Mouse (Mus musculus) small intestine, adult 2 months (tissue): Measurements from ENCODE around the gene Jaml. TPM values are rescaled to one million over a fixed set of nuclear protein-coding genes. Genes with fewer than 3 reads are reported as not detected.
A peak's percentile ranks its signal among the peaks of the same experiment; 100 is the strongest.

Source experiments
- H3K27ac ChIP-seq: fragments of 200-500 bp; 2 replicates; pipeline ENCODE4 v1.5.1; 2012; ENCODE audit warnings: low read depth, low read length, control low read depth, inconsistent platforms; ENCODE audit not compliant: insufficient read depth
- H3K27me3 ChIP-seq: fragments of 200-500 bp; 2 replicates; pipeline ENCODE4 v1.6.1; 2012; ENCODE audit warnings: mild to moderate bottlenecking, moderate library complexity, low read length, inconsistent platforms; ENCODE audit not compliant: control insufficient read depth, insufficient read depth
- H3K36me3 ChIP-seq: fragments of 200-500 bp; 2 replicates; pipeline ENCODE4 v1.6.1; 2012; ENCODE audit warnings: mild to moderate bottlenecking, low read length, control low read depth, inconsistent platforms; ENCODE audit not compliant: control insufficient read depth, insufficient read depth
- H3K4me1 ChIP-seq: fragments of 200-500 bp; 2 replicates; pipeline ENCODE4 v1.6.1; 2012; ENCODE audit warnings: low read length, inconsistent platforms, mixed read lengths; ENCODE audit not compliant: control insufficient read depth, insufficient read depth, insufficient read length
- H3K4me3 ChIP-seq: fragments of 200-500 bp; 2 replicates; pipeline ENCODE4 v1.5.1; 2012; ENCODE audit warnings: low read depth, mild to moderate bottlenecking, control low read depth, inconsistent platforms, low read length, moderate library complexity
- CTCF ChIP-seq: fragments of 200-500 bp; IDR thresholded peaks from 2 replicates; pipeline ENCODE4 v1.5.1; 2012; ENCODE audit warnings: low read depth, mild to moderate bottlenecking, control low read depth, inconsistent platforms, low read length, moderate library complexity, mixed read lengths; ENCODE audit not compliant: insufficient replicate concordance, insufficient read length; ENCODE audit errors: extremely low read depth
- POLR2A ChIP-seq: fragments of 200-500 bp; IDR thresholded peaks from 2 replicates; pipeline ENCODE4 v1.6.1; 2012; ENCODE audit warnings: low read depth, mild to moderate bottlenecking, control low read depth, inconsistent platforms, low read length, moderate library complexity
- WGBS: fragments of 180-500 bp; shearing (Covaris S2); methylation state at CpG from one replicate; pipeline ENCODE4 v1.1.7; 2018; 5-methylcytosine and 5-hydroxymethylcytosine counted together
- polyA plus RNA-seq: library from polyadenylated mRNA; depleted of rRNA; stranded (reverse); fragments of >200 nt; gene quantifications from 2 replicates; pipeline ENCODE4 v1.2.3, GENCODE M21; 2012

Jaml gene
- polyA plus RNA-seq, 1 experiment, result 3.9 TPM

DNA sequence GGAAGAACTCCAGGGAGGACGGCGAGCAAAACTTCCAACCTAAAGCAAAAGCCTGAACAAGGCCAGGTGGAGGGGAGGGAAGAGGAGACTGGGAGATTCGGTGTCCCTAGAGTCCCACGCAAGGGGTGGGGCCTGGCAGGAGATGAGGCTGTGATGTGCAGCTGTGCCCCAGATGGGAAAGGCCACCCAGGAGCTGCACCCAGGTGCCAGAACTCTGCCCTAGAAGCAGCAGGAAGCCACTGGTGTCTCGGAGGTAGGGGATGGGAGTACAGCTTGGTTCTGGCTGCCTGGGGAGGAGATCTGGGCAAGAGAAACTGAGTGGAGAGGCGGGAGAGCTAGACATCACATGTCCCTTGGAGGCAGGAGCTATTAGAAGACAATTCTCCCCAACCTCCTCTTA lies 42.0 kb downstream of the Jaml start:
- no peak for TF ChIP-seq POLR2A
- no peak for TF ChIP-seq CTCF
- Histone ChIP-seq H3K4me1 (peaks cover 23% of the 10 kb centered on the region), H3K4me3 (no peak overlapping the region), H3K36me3 (no peaks in the 10 kb centered on the region), H3K27ac (no peak overlapping the region), H3K27me3 (no peaks in the 10 kb centered on the region)
- 22% methylated on average over 6 of the region's 6 CpGs for WGBS

DNA sequence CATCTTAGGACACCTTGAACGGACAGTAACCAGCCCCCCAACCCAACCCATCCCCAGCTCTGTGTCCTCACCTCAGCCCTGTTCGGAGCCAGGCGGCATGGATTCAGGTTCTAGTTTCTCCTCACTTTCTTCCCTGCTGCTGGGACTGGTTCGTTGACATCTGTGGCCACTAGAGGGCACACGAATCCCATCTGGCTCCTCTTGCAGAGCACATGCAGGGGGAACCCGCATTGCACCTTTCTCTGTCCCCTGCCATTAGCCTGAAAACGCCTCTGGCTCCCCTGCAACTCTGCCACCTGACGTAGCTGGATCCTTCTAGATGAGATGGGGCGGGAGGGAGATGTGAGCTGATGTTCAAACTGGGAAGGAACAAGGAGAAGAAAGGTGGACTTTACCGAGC lies 42.8 kb downstream of the Jaml start:
- under 1% methylated on average over 10 of the region's 10 CpGs for WGBS
- no peaks in the 10 kb centered on the region for H3K27me3 ChIP-seq
- H3K4me3 ChIP-seq, result peak overlapping the region; percentile 44
- peaks cover 18% of the 10 kb centered on the region for H3K4me1 ChIP-seq
- H3K36me3 ChIP-seq, result no peaks in the 10 kb centered on the region
- H3K27ac ChIP-seq, result no peak overlapping the region; the same call in 1 of the 2 replicates
- TF ChIP-seq POLR2A (0 out of 2 replicates have a peak, but pooled peaks have one; percentile 37), CTCF (peak; percentile 87)

DNA sequence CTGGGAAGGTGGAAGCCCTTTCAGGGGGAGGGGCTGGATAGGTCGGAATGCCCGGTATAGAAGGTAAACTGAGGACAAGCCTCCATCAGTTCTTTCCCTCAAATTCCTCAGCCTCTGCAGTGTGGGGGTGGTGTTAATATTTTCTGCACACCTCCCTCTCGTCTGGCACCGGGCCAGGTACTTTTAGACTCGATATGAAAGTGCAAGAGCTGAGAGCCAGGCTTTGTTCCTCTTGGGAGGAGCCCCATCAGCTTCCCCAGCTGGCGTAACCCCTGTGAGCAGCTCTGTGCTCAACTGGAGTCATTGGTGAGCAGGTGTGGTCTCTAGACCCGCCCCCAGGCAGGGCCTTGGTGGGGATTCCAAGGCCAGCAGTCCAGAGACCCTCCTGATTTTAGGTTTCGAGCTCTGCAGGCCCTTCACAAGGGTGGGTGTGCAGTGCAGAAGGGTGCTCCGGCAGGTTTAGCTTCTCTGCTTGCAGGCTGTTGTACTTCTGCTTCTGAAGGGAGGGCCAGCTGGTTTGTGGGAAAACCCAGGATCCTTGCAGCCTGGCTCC lies 43.3 kb downstream of the Jaml start:
- Histone ChIP-seq H3K27ac (peak overlapping the region; percentile 81), H3K36me3 (no peaks in the 10 kb centered on the region), H3K4me1 (peaks cover 13% of the 10 kb centered on the region), H3K27me3 (no peaks in the 10 kb centered on the region), H3K4me3 (peak overlapping the region; percentile 46)
- WGBS, result 8% methylated on average over 9 of the region's 9 CpGs
- TF ChIP-seq POLR2A (no peak), CTCF (no peak)

DNA sequence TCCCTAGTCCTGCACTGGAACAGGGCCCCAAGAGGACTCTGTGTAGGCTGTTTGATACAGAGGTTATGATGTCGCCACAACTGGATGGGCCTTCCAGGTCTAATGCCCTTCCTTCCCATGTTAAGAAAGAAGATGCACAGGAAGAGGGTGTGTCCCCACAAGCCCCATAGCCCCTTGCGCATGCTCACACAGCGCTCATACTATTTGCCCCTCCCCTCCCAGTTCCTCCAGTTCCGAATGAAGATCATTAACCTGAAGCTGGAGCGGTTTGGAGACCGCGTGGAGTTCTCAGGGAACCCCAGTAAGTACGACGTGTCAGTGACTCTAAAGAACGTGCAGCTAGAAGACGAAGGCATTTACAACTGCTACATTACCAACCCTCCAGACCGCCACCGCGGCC lies 46.2 kb downstream of the Jaml start:
- Histone ChIP-seq H3K27ac (no peak overlapping the region), H3K36me3 (no peaks in the 10 kb centered on the region), H3K27me3 (no peaks in the 10 kb centered on the region), H3K4me3 (no peak overlapping the region), H3K4me1 (peaks cover 10% of the 10 kb centered on the region)
- TF ChIP-seq CTCF, result no peak
- no peak for TF ChIP-seq POLR2A
- WGBS, result 91% methylated on average over 14 of the region's 14 CpGs

DNA sequence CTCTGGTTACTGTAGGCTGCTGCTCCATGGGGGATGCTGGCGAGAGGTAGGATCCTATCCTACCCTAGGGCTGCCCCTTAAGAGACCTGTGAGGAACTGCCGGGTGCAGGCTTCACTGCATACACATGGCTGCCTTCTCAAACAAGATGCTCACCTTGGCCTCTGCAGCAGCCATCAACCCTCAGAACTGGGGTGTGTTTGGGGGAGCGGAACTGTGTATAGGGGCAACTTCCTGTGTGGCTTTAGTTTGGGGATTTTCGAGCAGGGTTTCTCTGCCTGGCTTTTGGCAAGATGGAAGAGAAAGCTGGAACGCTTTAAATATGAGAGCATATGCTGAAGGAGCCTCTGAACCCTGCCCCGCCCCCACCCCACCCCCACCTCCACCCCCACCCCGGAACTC lies 48.0 kb downstream of the Jaml start:
- 62% methylated on average over 7 of the region's 7 CpGs for WGBS
- no peaks in the 10 kb centered on the region for H3K36me3 ChIP-seq
- TF ChIP-seq CTCF (no peak), POLR2A (no peak)
- H3K27ac ChIP-seq, result no peak overlapping the region
- H3K4me3 ChIP-seq, result no peak overlapping the region
- no peaks in the 10 kb centered on the region for H3K27me3 ChIP-seq
- H3K4me1 ChIP-seq, result peaks cover 7% of the 10 kb centered on the region

DNA sequence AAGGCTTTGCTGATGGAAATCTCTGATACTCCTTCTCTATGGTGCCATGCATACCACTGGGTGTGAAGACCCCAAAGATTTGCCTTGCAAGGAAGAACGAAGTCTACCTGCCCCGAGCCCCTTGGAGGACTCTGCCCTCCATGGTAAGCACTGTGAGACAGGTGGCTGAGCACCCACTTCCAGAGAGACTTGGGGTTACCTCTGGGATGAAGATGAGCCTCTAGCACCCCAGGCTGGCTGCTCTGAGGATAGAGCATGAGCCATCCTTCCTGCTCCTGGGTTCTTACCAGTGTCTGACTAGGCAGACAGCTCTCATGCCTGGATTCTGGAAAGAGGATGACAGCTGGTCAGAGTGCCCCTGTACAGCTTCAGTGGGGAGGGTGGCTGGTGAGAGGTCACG lies 51.1 kb downstream of the Jaml start:
- Histone ChIP-seq H3K27ac (no peak overlapping the region), H3K27me3 (no peaks in the 10 kb centered on the region), H3K36me3 (no peaks in the 10 kb centered on the region), H3K4me1 (peaks cover 4% of the 10 kb centered on the region; the same call in 1 of the 2 replicates), H3K4me3 (no peak overlapping the region)
- WGBS, result 87% methylated on average over 3 of the region's 3 CpGs
- no peak for TF ChIP-seq POLR2A
- no peak for TF ChIP-seq CTCF

DNA sequence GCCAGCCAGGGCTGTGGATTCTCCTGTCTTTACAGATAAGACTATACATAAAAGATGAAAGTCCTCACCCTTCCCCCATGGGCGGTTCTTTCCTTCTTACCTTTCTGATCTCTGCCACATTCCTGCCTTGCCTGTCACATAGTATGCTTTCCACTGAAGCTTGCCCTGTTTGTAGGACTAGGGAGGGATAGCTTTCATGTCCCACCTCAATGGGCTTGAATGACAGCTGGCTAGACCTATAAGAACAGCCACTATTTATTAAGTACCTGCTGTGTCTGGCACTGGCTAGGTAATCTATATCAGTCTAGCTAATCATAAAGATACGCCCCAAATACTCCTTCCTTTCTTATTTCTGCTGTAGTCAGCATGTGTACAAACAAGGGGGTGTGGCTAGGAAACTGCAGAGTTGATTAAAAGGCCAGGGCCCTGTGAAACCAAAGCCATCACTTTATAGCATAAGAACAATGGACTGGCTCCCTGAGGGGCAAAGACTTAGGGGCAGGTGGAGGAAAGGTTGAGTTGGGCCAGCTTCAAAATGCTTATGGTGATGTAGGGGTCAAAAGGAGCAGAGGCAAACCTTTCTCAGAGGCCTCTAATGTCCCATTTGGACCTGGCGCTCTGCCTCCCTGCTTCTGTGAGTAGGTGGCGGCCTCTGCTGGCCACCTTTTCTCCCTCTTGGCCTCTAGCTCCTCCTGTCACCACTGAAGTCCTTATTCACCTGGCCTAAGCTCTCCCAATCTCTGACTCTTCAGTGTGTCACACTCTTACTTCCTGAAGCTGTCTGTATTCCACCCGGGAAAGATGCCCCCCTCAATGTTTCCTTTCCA lies 54.7 kb downstream of the Jaml start:
- 9% methylated on average over 5 of the region's 5 CpGs for WGBS

More for the DNA sequence above, 54.7 kb downstream of the Jaml start:
- H3K36me3 ChIP-seq, result no peaks in the 10 kb centered on the region
- H3K4me3 ChIP-seq, result no peak overlapping the region
- H3K27me3 ChIP-seq, result peaks cover 9% of the 10 kb centered on the region
- peak overlapping the region; percentile 83 for H3K27ac ChIP-seq
- TF ChIP-seq POLR2A (no peak), CTCF (peak; percentile 88)
- peaks cover 13% of the 10 kb centered on the region for H3K4me1 ChIP-seq
